Mouse (Mus musculus) MEL (cell line): ENCODE measurements at regions not wholly inside any gene's neighbourhood (a gene's known extent, or its start where the extent isn't known, plus 50 kb on each side); places are given as distances from the start of the nearest gene placed in this dataset.

ENCODE experiments used
- DNase-seq: peaks from one replicate; pipeline ENCODE4 v3.0.0; 2011; ENCODE audit warnings: low read depth, low spot score
- H3K27ac ChIP-seq: 2 replicates; pipeline ENCODE4 v1.5.1; 2012; ENCODE audit warnings: low read depth, mild to moderate bottlenecking, control low read depth, low read length, moderate library complexity; ENCODE audit not compliant: control insufficient read depth
- H3K27me3 ChIP-seq, 2 experiments: fragments of 150-350 bp in 1 of 2; sonication (generic) in 1 of 2; 2 replicates each; pipeline ENCODE4 v1.6.1; 2012; ENCODE audit warnings: low read length in 2 of 2, mild to moderate bottlenecking in 2 of 2, improper control_type of control experiment in 1 of 2, moderate library complexity in 1 of 2; ENCODE audit not compliant: insufficient read depth in 2 of 2, control insufficient read depth in 1 of 2
- H3K36me3 ChIP-seq, 2 experiments: 2 replicates each; pipeline ENCODE4 v1.6.1; 2012 to 2014; ENCODE audit warnings: low read length in 2 of 2, improper control_type of control experiment in 1 of 2, inconsistent platforms in 1 of 2, mild to moderate bottlenecking in 1 of 2; ENCODE audit not compliant: insufficient read depth in 2 of 2, control insufficient read depth in 1 of 2
- H3K4me1 ChIP-seq, 2 experiments: fragments of 150-350 bp in 1 of 2; sonication (generic) in 1 of 2; 2 replicates each; pipeline ENCODE4 v1.6.1; 2012; ENCODE audit warnings: low read length in 2 of 2, improper control_type of control experiment in 1 of 2, mild to moderate bottlenecking in 1 of 2; ENCODE audit not compliant: insufficient read depth in 2 of 2, control insufficient read depth in 1 of 2
- H3K4me3 ChIP-seq, 2 experiments: fragments of 150-350 bp in 1 of 2; sonication (generic) in 1 of 2; 2 replicates each; pipeline ENCODE4 v1.5.1; 2012; ENCODE audit warnings: low read depth in 2 of 2, low read length in 2 of 2, mild to moderate bottlenecking in 2 of 2, moderate library complexity in 2 of 2, control low read depth in 1 of 2, improper control_type of control experiment in 1 of 2; ENCODE audit not compliant: control insufficient read depth in 1 of 2, insufficient read depth in 1 of 2
- H3K79me2 ChIP-seq: 2 replicates; pipeline ENCODE4 v1.6.1; 2012; ENCODE audit warnings: mild to moderate bottlenecking, low read length, moderate library complexity; ENCODE audit not compliant: control insufficient read depth, poor library complexity, insufficient read depth
- H3K9ac ChIP-seq: 2 replicates; pipeline ENCODE4 v1.6.1; 2012; ENCODE audit warnings: low read depth, mild to moderate bottlenecking, control low read depth, low read length, moderate library complexity; ENCODE audit not compliant: control insufficient read depth, poor library complexity, severe bottlenecking
- H3K9me3 ChIP-seq: fragments of 150-350 bp; sonication (generic); replicated peaks from 2 replicates; pipeline ENCODE4 v1.6.1; 2012; ENCODE audit warnings: mild to moderate bottlenecking, low read length, improper control_type of control experiment, moderate library complexity; ENCODE audit not compliant: insufficient read depth
- CHD1 ChIP-seq: IDR thresholded peaks from 2 replicates; pipeline ENCODE4 v1.6.1; 2012; ENCODE audit warnings: low read depth, mild to moderate bottlenecking, inconsistent platforms, low read length, improper control_type of control experiment
- CHD2 ChIP-seq: IDR thresholded peaks from 2 replicates; pipeline ENCODE4 v1.6.1; 2011; ENCODE audit warnings: low read length, improper control_type of control experiment
- MAFK ChIP-seq: IDR thresholded peaks from 2 replicates; pipeline ENCODE4 v1.6.1; 2011; ENCODE audit warnings: low read depth, mild to moderate bottlenecking, low read length, improper control_type of control experiment, borderline replicate concordance
- MXI1 ChIP-seq: IDR thresholded peaks from 2 replicates; pipeline ENCODE4 v1.6.1; 2011; ENCODE audit warnings: mild to moderate bottlenecking, low read depth, low read length, improper control_type of control experiment
- MYC ChIP-seq: IDR thresholded peaks from 2 replicates; pipeline ENCODE4 v1.6.1; 2011; ENCODE audit warnings: low read depth, mild to moderate bottlenecking, low read length, improper control_type of control experiment, moderate library complexity
- NELFE ChIP-seq: IDR thresholded peaks from 2 replicates; pipeline ENCODE4 v1.6.1; 2011; ENCODE audit warnings: low read depth, low read length, improper control_type of control experiment
- NRF1 ChIP-seq: IDR thresholded peaks from 2 replicates; pipeline ENCODE4 v1.6.1; 2014; ENCODE audit warnings: low read depth, mild to moderate bottlenecking, inconsistent platforms, low read length, improper control_type of control experiment, moderate library complexity; ENCODE audit not compliant: poor library complexity, insufficient read depth, severe bottlenecking
- RAD21 ChIP-seq: IDR thresholded peaks from 2 replicates; pipeline ENCODE4 v1.6.1; 2011; ENCODE audit warnings: mild to moderate bottlenecking, low read depth, low read length, improper control_type of control experiment
- RCOR1 ChIP-seq: IDR thresholded peaks from 2 replicates; pipeline ENCODE4 v1.6.1; 2012; ENCODE audit warnings: low read depth, mild to moderate bottlenecking, inconsistent platforms, low read length, improper control_type of control experiment
- SMC3 ChIP-seq: IDR thresholded peaks from 2 replicates; pipeline ENCODE4 v1.6.1; 2011; ENCODE audit warnings: low read depth, low read length, improper control_type of control experiment
- TAL1 ChIP-seq: IDR thresholded peaks from 2 replicates; pipeline ENCODE4 v1.6.1; 2012; ENCODE audit warnings: mild to moderate bottlenecking, inconsistent platforms, low read length, moderate library complexity, mixed read lengths
- TBP ChIP-seq: IDR thresholded peaks from 2 replicates; pipeline ENCODE4 v1.8.0; 2011; ENCODE audit warnings: low read depth, low read length, improper control_type of control experiment
- TCF12 ChIP-seq: IDR thresholded peaks from 2 replicates; pipeline ENCODE4 v1.6.1; 2014; ENCODE audit warnings: low read depth, mild to moderate bottlenecking, inconsistent platforms, low read length, improper control_type of control experiment, moderate library complexity
- UBTF ChIP-seq: IDR thresholded peaks from 2 replicates; pipeline ENCODE4 v1.6.1; 2012; ENCODE audit warnings: low read depth, mild to moderate bottlenecking, inconsistent platforms, low read length, improper control_type of control experiment, moderate library complexity, borderline replicate concordance; ENCODE audit not compliant: insufficient read depth

DNA sequence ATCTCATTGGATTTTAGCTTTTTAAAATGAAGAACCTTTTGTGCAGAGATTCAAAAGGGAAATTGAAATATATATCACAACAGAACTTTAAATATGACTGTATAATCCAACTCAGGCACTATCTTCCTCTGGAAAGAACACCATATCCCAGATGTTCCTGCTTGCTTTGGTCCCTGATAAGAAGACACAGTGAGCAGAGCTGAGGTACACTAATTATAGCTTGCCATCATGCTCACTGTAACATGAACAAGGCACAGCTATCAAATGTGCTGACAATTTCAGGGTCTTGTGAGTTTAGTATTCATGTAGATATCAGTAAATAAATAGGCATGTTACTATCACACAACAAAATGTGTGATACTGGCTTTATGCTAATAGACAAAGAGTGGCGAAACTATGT is 264.8 kb upstream of the Ncam2 start:
- Histone ChIP-seq H3K9me3 (no peaks in the 10 kb centered on the region), H3K79me2 (no peaks in the 10 kb centered on the region), H3K4me1 (no peaks in the 10 kb centered on the region), H3K27me3 (no peaks in the 10 kb centered on the region), H3K27ac (no peak overlapping the region), H3K9ac (no peak overlapping the region), H3K4me3 (no peak overlapping the region), H3K36me3 (no peaks in the 10 kb centered on the region)
- no peak for DNase-seq
- TF ChIP-seq NRF1 (no peak), UBTF (no peak), MYC (no peak), CHD1 (no peak), MAFK (no peak), TAL1 (no peak), TCF12 (no peak), RCOR1 (no peak)

DNA sequence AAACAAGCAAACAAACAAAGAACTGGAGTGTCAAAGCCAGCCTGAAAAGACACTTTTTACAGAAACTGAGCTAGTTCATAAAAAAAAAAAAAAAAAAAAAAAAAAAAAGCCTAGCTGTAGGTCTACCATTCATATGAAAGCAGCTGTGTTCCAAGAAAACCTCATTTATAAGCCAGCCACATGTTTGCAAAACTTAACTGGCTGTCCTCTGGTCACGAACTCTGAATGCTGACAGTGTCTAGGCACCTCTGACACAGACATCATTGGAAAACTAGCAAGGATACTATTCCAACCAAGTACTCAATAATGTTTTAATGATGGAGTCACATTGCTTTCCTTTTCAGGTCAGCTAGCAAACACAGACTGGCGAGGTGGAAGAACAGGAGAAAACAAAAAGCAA is 238.4 kb upstream of the Ncam2 start:
- Histone ChIP-seq H3K4me3 (no peak overlapping the region), H3K4me1 (no peaks in the 10 kb centered on the region), H3K27me3 (no peaks in the 10 kb centered on the region), H3K36me3 (no peaks in the 10 kb centered on the region), H3K9me3 (no peaks in the 10 kb centered on the region), H3K9ac (no peak overlapping the region), H3K27ac (no peak overlapping the region), H3K79me2 (no peaks in the 10 kb centered on the region)
- DNase-seq: no peak
- TF ChIP-seq SMC3: no peak
- TF ChIP-seq MXI1: no peak
- TF ChIP-seq CHD2: no peak
- TF ChIP-seq NELFE: no peak
- no peak for TF ChIP-seq RAD21

DNA sequence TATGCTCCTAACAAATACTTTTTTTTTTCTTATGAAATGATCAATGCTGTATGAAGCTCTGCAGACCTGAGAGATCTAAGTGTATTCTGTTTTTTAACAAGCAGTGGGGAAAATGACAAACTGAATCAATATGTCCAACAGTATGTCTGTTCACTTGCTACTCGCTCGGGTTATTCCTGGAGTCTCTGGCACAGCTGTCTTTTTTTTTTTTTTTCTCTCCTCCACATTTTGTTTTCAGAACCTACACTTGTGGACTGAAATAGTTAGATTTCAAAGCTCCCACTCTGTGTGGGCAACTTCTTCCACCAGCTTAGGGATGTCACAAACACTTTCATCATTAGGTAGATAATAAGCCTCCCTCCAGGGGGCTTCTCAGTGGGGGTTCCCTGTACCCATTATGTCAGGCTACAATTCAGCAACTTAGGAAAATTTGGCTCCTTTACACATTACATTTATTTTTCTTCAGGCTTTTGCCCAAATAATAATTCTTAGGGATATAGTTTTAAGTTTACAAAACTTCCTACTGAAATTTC is 218.9 kb upstream of the Ncam2 start:
- DNase-seq: no peak
- Histone ChIP-seq H3K9me3 (no peaks in the 10 kb centered on the region), H3K9ac (no peak overlapping the region), H3K36me3 (no peaks in the 10 kb centered on the region), H3K4me1 (no peaks in the 10 kb centered on the region), H3K4me3 (no peak overlapping the region), H3K27me3 (no peaks in the 10 kb centered on the region), H3K27ac (no peak overlapping the region), H3K79me2 (no peaks in the 10 kb centered on the region)
- TF ChIP-seq TBP (no peak), MAFK (no peak)
